Mouse (Mus musculus): Measurements from ENCODE around the gene L1td1. TPM values are rescaled to one million over a fixed set of nuclear protein-coding genes. Genes with fewer than 3 reads are reported as not detected.

L1td1 gene
- total and polyA plus RNA-seq, 3 experiments, result not detected

DNA sequence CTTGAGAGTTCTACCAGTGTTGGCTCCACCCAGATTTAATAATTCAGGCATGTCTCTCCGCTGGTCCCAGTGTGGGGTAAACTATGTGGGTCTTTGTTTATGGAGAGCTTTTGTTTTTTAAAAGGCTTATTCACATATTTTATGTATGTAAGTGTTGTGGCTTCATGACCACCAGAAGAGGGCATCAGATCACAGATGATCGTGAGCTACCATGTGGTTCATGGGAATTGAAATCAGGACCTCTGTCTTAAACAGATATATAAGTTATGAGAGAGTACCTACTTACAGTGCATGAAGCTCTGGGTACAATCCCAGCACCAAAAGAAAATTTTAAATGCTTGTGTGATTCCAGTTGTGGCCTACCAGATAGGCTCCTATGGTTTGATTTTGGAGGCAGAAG lies 13.2 kb downstream of the L1td1 start:
- TF ChIP-seq POLR2AphosphoS2 (IDR thresholded peaks at IDR 0.05; ENCODE audit: low read length) (no peak), MYC (IDR thresholded peaks at IDR 0.05; ENCODE audit: low read depth, low read length) (no peak), RAD21 (IDR thresholded peaks at IDR 0.05; ENCODE audit: low read depth, low read length) (peak; percentile 6)
- Histone ChIP-seq H3K9me3 (replicated peaks; ENCODE audit: insufficient read depth, low read length) (no peaks in the 10 kb centered on the region), H3K4me3 (ENCODE audit: control insufficient read depth in 1 of 2, insufficient read depth in 1 of 2, low read depth in 2 of 2, low read length in 2 of 2) (no peak overlapping the region), H3K79me2 (ENCODE audit: control insufficient read depth, insufficient read depth, low read length, poor library complexity) (no peaks in the 10 kb centered on the region), H3K27me3 (ENCODE audit: control insufficient read depth in 1 of 2, insufficient read depth in 2 of 2, low read length in 2 of 2) (no peaks in the 10 kb centered on the region), H3K9ac (ENCODE audit: control insufficient read depth, low read depth, low read length, poor library complexity, severe bottlenecking) (no peak overlapping the region), H3K36me3 (ENCODE audit: control insufficient read depth in 1 of 2, insufficient read depth in 2 of 2, low read length in 2 of 2) (no peaks in the 10 kb centered on the region), H3K4me1 (ENCODE audit: control insufficient read depth in 1 of 2, insufficient read depth in 2 of 2, low read length in 2 of 2) (no peaks in the 10 kb centered on the region), H3K27ac (ENCODE audit: control insufficient read depth, low read depth, low read length) (no peak overlapping the region)
- no peak for DNase-seq (ENCODE audit: low read depth, low spot score)

DNA sequence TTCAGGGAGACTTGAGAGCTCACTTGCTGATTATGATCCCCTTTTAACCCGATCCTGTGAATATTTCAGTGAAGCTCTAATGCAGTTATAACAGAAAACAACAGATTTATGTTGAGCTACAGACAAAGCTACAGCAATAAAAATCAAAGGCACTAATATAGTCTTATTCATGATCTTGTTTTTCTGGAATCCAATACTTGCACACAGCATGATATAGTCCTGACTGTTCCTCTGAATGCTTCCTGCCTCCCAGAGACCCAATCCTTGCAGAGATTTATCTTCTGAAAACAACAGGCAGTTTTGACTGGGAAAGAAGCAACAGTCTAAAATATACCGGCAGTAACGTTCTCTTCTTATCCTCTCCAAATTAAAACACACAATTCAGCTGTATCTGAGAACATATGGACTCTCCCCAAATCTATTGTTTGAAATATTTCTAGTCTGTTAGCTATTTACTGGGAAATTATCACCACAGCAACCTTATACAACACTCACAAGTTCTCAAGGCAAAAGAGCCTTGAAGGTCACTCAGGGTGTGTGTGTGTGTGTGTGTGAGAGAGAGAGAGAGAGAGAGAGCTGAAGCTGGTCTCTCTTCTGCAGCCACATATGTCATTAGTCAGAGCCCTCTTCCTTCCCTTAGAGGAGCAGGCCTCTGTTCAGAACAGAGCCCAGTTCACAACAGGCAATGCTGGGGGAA lies 16.8 kb downstream of the L1td1 start:
- no peaks in the 10 kb centered on the region for H3K9me3 ChIP-seq (replicated peaks; ENCODE audit: insufficient read depth, low read length)
- no peaks in the 10 kb centered on the region for H3K36me3 ChIP-seq (ENCODE audit: control insufficient read depth in 1 of 2, insufficient read depth in 2 of 2, low read length in 2 of 2)
- no peaks in the 10 kb centered on the region for H3K27me3 ChIP-seq (ENCODE audit: control insufficient read depth in 1 of 2, insufficient read depth in 2 of 2, low read length in 2 of 2)
- H3K9ac ChIP-seq (ENCODE audit: control insufficient read depth, low read depth, low read length, poor library complexity, severe bottlenecking), result no peak overlapping the region
- no peaks in the 10 kb centered on the region for H3K4me1 ChIP-seq (ENCODE audit: control insufficient read depth in 1 of 2, insufficient read depth in 2 of 2, low read length in 2 of 2)
- H3K27ac ChIP-seq (ENCODE audit: control insufficient read depth, low read depth, low read length), result no peak overlapping the region
- TF ChIP-seq ZKSCAN1 (IDR thresholded peaks at IDR 0.05; ENCODE audit: low read depth, low read length) (no peak), ETS1 (IDR thresholded peaks at IDR 0.05; ENCODE audit: low read depth, low read length) (no peak), TCF12 (IDR thresholded peaks at IDR 0.05; ENCODE audit: low read depth, low read length) (no peak), TBP (IDR thresholded peaks at IDR 0.05; ENCODE audit: low read depth, low read length) (no peak), E2F4 (IDR thresholded peaks at IDR 0.05; ENCODE audit: borderline replicate concordance, low read depth, low read length) (no peak), GATA1 (IDR thresholded peaks at IDR 0.05; ENCODE audit: low read depth, low read length) (no peak), HCFC1 (IDR thresholded peaks at IDR 0.05; ENCODE audit: low read depth, low read length) (no peak), POLR2A (IDR thresholded peaks at IDR 0.05; ENCODE audit: control insufficient read depth in 1 of 2, insufficient read depth in 1 of 2, low read depth in 1 of 2, low read length in 2 of 2, poor library complexity in 1 of 2) (no peak), EP300 (IDR thresholded peaks at IDR 0.05; ENCODE audit: low read depth in 1 of 2, low read length in 2 of 2) (no peak), ZNF384 (IDR thresholded peaks at IDR 0.05; ENCODE audit: low read depth, low read length) (no peak), MYC (IDR thresholded peaks at IDR 0.05; ENCODE audit: low read depth, low read length) (no peak), RCOR1 (IDR thresholded peaks at IDR 0.05; ENCODE audit: low read depth, low read length) (no peak)
- no peak overlapping the region for H3K4me3 ChIP-seq (ENCODE audit: control insufficient read depth in 1 of 2, insufficient read depth in 1 of 2, low read depth in 2 of 2, low read length in 2 of 2)
- H3K79me2 ChIP-seq (ENCODE audit: control insufficient read depth, insufficient read depth, low read length, poor library complexity), result no peaks in the 10 kb centered on the region
- no peak for DNase-seq (ENCODE audit: low read depth, low spot score)

DNA sequence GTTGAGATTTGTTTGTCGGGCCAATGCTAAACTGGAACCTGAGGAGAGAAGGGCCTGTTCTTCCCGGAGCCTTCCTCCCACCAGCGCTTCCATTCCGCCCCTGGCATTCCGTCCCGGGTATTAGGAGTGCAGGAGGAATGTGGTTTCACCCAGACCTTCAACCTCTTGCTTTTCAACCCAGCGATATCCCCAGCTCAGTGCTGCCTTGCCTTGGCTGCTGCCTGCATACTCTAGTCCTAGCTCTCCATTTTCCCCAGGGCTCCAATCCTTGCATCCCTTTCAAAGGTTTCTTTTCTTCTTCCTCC lies 17.3 kb downstream of the L1td1 start:
- Histone ChIP-seq H3K36me3 (ENCODE audit: control insufficient read depth in 1 of 2, insufficient read depth in 2 of 2, low read length in 2 of 2) (no peaks in the 10 kb centered on the region), H3K79me2 (ENCODE audit: control insufficient read depth, insufficient read depth, low read length, poor library complexity) (no peaks in the 10 kb centered on the region), H3K27me3 (ENCODE audit: control insufficient read depth in 1 of 2, insufficient read depth in 2 of 2, low read length in 2 of 2) (no peaks in the 10 kb centered on the region), H3K4me3 (ENCODE audit: control insufficient read depth in 1 of 2, insufficient read depth in 1 of 2, low read depth in 2 of 2, low read length in 2 of 2) (no peak overlapping the region), H3K27ac (ENCODE audit: control insufficient read depth, low read depth, low read length) (no peak overlapping the region), H3K9me3 (replicated peaks; ENCODE audit: insufficient read depth, low read length) (no peaks in the 10 kb centered on the region), H3K9ac (ENCODE audit: control insufficient read depth, low read depth, low read length, poor library complexity, severe bottlenecking) (no peak overlapping the region), H3K4me1 (ENCODE audit: control insufficient read depth in 1 of 2, insufficient read depth in 2 of 2, low read length in 2 of 2) (no peaks in the 10 kb centered on the region)
- TF ChIP-seq GABPA (IDR thresholded peaks at IDR 0.05; ENCODE audit: low read depth, low read length) (no peak), MAFK (IDR thresholded peaks at IDR 0.05; ENCODE audit: borderline replicate concordance, low read depth, low read length) (no peak), CHD2 (IDR thresholded peaks at IDR 0.05; ENCODE audit: low read length) (no peak), RCOR1 (IDR thresholded peaks at IDR 0.05; ENCODE audit: low read depth, low read length) (no peak), JUND (IDR thresholded peaks at IDR 0.05; ENCODE audit: low read depth, low read length) (no peak), POLR2AphosphoS2 (IDR thresholded peaks at IDR 0.05; ENCODE audit: low read length) (no peak), TBP (IDR thresholded peaks at IDR 0.05; ENCODE audit: low read depth, low read length) (no peak), NELFE (IDR thresholded peaks at IDR 0.05; ENCODE audit: low read depth, low read length) (no peak), RAD21 (IDR thresholded peaks at IDR 0.05; ENCODE audit: low read depth, low read length) (no peak), ELF1 (IDR thresholded peaks at IDR 0.05; ENCODE audit: low read depth, low read length) (no peak), SIN3A (IDR thresholded peaks at IDR 0.05; ENCODE audit: low read length) (no peak), KAT2A (conservative IDR thresholded peaks at IDR 0.05; ENCODE audit: low read depth, low read length) (no peak), SMC3 (IDR thresholded peaks at IDR 0.05; ENCODE audit: low read depth, low read length) (no peak), POLR2A (IDR thresholded peaks at IDR 0.05; ENCODE audit: control insufficient read depth in 1 of 2, insufficient read depth in 1 of 2, low read depth in 1 of 2, low read length in 2 of 2, poor library complexity in 1 of 2) (no peak), E2F4 (IDR thresholded peaks at IDR 0.05; ENCODE audit: borderline replicate concordance, low read depth, low read length) (no peak), ZC3H11A (IDR thresholded peaks at IDR 0.05; ENCODE audit: low read depth, low read length) (no peak), MAZ (IDR thresholded peaks at IDR 0.05; ENCODE audit: low read depth, low read length) (no peak)
- no peak for DNase-seq (ENCODE audit: low read depth, low spot score)
